Mouse (Mus musculus) stomach, adult 2 months (tissue): Measurements from ENCODE around the gene Olfm1. TPM values are rescaled to one million over a fixed set of nuclear protein-coding genes. Genes with fewer than 3 reads are reported as not detected.

Experiments
- polyA plus RNA-seq: library from polyadenylated mRNA; depleted of rRNA; stranded (reverse); fragments of >200 nt; gene quantifications from 2 replicates; pipeline ENCODE4 v1.2.3, GENCODE M21; 2012; rRNA removed

Gene Olfm1
- 9.1 and 15.4 TPM in 2 replicates for polyA plus RNA-seq

GRCm38 (mm10) chr2:28192821-28193689 is at the start of gene Olfm1:
Gene Olfm1, plus strand, starts transcription at chr2:28192992.

Other genes with a start within 250 kb of the Olfm1 start
- gene Fcnb, start 108.1 kb upstream of the Olfm1 start, polyA plus RNA-seq = not detected in 2 replicates